Mouse (Mus musculus): ENCODE results near the gene Hcfc1. TPM values are rescaled to one million over a fixed set of nuclear protein-coding genes. Genes with fewer than 3 reads are reported as not detected.

The Hcfc1 gene
- polyA plus RNA-seq (2014; fragmentation: Nextera tagmentation; extraction: Ambion mirVana) = 61.5 and 73.2 TPM in 2 replicates

GRCm38 (mm10) chrX:73966248-73967176, at the start of gene Hcfc1:
Gene Hcfc1, minus strand, starts transcription at chrX:73966357.
- Histone ChIP-seq H3K4me3 (replicated peaks; ENCODE audit: low read depth, low read length) (peak within 1 kb of the TSS; percentile 50), H3K27ac (replicated peaks; ENCODE audit: low read depth, low read length) (peak within 1 kb of the TSS; percentile 99), H3K9me3 (ENCODE audit: control insufficient read depth, low read length) (no peaks in the 10 kb centered on the region), H3K4me2 (ENCODE audit: low read length) (peak within 1 kb of the TSS; percentile 64), H3K9ac (replicated peaks; ENCODE audit: low read length) (peak within 1 kb of the TSS; percentile 66), H3K27me3 (ENCODE audit: control insufficient read depth, insufficient read depth, low read length) (no peaks in the 10 kb centered on the region), H3K36me3 (ENCODE audit: control insufficient read depth, insufficient read depth, low read length) (no peaks in the 10 kb centered on the region), H3K4me1 (ENCODE audit: control insufficient read depth, insufficient read depth, low read length) (peaks cover 15% of the 10 kb centered on the region)
- peak; percentile 91 for DNase-seq
- WGBS = 30% methylated on average over 58 of the region's 58 CpGs
- peak; percentile 82 for ATAC-seq (ENCODE audit: low FRiP score, low TSS enrichment)

GRCm38 (mm10) chrX:74014597-74014996, 48.4 kb upstream of the Hcfc1 start:
- WGBS = 80% methylated on average over 1 of the region's 1 CpGs
- Histone ChIP-seq H3K4me3 (replicated peaks; ENCODE audit: low read depth, low read length) (no peak overlapping the region), H3K4me1 (ENCODE audit: control insufficient read depth, insufficient read depth, low read length) (no peaks in the 10 kb centered on the region), H3K27me3 (ENCODE audit: control insufficient read depth, insufficient read depth, low read length) (no peaks in the 10 kb centered on the region), H3K9ac (replicated peaks; ENCODE audit: low read length) (no peak overlapping the region), H3K36me3 (ENCODE audit: control insufficient read depth, insufficient read depth, low read length) (peaks cover 19% of the 10 kb centered on the region; the same call in 1 of the 2 replicates), H3K27ac (replicated peaks; ENCODE audit: low read depth, low read length) (no peak overlapping the region), H3K4me2 (ENCODE audit: low read length) (no peak overlapping the region), H3K9me3 (ENCODE audit: control insufficient read depth, low read length) (no peaks in the 10 kb centered on the region)
- DNase-seq (no peak), ATAC-seq (ENCODE audit: low FRiP score, low TSS enrichment) (no peak)

- Histone ChIP-seq H3K4me1 (ENCODE audit: control insufficient read depth, insufficient read depth, low read length) (no peaks in the 10 kb centered on the region), H3K4me2 (ENCODE audit: low read length) (no peak overlapping the region), H3K4me3 (replicated peaks; ENCODE audit: low read depth, low read length) (no peak overlapping the region), H3K9ac (replicated peaks; ENCODE audit: low read length) (no peak overlapping the region), H3K9me3 (ENCODE audit: control insufficient read depth, low read length) (no peaks in the 10 kb centered on the region), H3K27me3 (ENCODE audit: control insufficient read depth, insufficient read depth, low read length) (no peaks in the 10 kb centered on the region), H3K27ac (replicated peaks; ENCODE audit: low read depth, low read length) (no peak overlapping the region), H3K36me3 (ENCODE audit: control insufficient read depth, insufficient read depth, low read length) (no peaks in the 10 kb centered on the region)
- peak; percentile 7 for DNase-seq
- WGBS = 30% methylated on average over 8 of the region's 8 CpGs
- no peak for ATAC-seq (ENCODE audit: low FRiP score, low TSS enrichment)
These were observed 41.9 kb upstream of the Hcfc1 start for GRCm38 (mm10) chrX:74008063-74008462.

GRCm38 (mm10) chrX:74006401-74006800, 40.2 kb upstream of the Hcfc1 start:
- no peak overlapping the region for H3K27ac ChIP-seq (replicated peaks; ENCODE audit: low read depth, low read length)
- H3K4me1 ChIP-seq (ENCODE audit: control insufficient read depth, insufficient read depth, low read length) = no peaks in the 10 kb centered on the region
- WGBS = 66% methylated on average over 21 of the region's 21 CpGs
- H3K27me3 ChIP-seq (ENCODE audit: control insufficient read depth, insufficient read depth, low read length) = no peaks in the 10 kb centered on the region
- peak; percentile 33 for DNase-seq
- no peaks in the 10 kb centered on the region for H3K36me3 ChIP-seq (ENCODE audit: control insufficient read depth, insufficient read depth, low read length)
- H3K4me3 ChIP-seq (replicated peaks; ENCODE audit: low read depth, low read length) = no peak overlapping the region
- no peak for ATAC-seq (ENCODE audit: low FRiP score, low TSS enrichment)
- no peak overlapping the region for H3K9ac ChIP-seq (replicated peaks; ENCODE audit: low read length)
- no peak overlapping the region for H3K4me2 ChIP-seq (ENCODE audit: low read length)
- H3K9me3 ChIP-seq (ENCODE audit: control insufficient read depth, low read length) = no peaks in the 10 kb centered on the region

GRCm38 (mm10) chrX:74003644-74004043, 37.5 kb upstream of the Hcfc1 start:
- Histone ChIP-seq H3K27me3 (ENCODE audit: control insufficient read depth, insufficient read depth, low read length) (no peaks in the 10 kb centered on the region), H3K4me1 (ENCODE audit: control insufficient read depth, insufficient read depth, low read length) (0 out of 2 replicates have a peak, but pooled peaks cover 4% of the 10 kb centered on the region), H3K4me3 (replicated peaks; ENCODE audit: low read depth, low read length) (no peak overlapping the region), H3K9ac (replicated peaks; ENCODE audit: low read length) (no peak overlapping the region), H3K9me3 (ENCODE audit: control insufficient read depth, low read length) (no peaks in the 10 kb centered on the region), H3K4me2 (ENCODE audit: low read length) (no peak overlapping the region), H3K27ac (replicated peaks; ENCODE audit: low read depth, low read length) (no peak overlapping the region), H3K36me3 (ENCODE audit: control insufficient read depth, insufficient read depth, low read length) (no peaks in the 10 kb centered on the region)
- ATAC-seq (ENCODE audit: low FRiP score, low TSS enrichment) (no peak), DNase-seq (no peak)
- 71% methylated on average over 2 of the region's 2 CpGs for WGBS

GRCm38 (mm10) chrX:74001024-74001423, 34.9 kb upstream of the Hcfc1 start:
- Histone ChIP-seq H3K4me1 (ENCODE audit: control insufficient read depth, insufficient read depth, low read length) (0 out of 2 replicates have a peak, but pooled peaks cover 5% of the 10 kb centered on the region), H3K9me3 (ENCODE audit: control insufficient read depth, low read length) (no peaks in the 10 kb centered on the region), H3K4me2 (ENCODE audit: low read length) (no peak overlapping the region), H3K27me3 (ENCODE audit: control insufficient read depth, insufficient read depth, low read length) (no peaks in the 10 kb centered on the region), H3K9ac (replicated peaks; ENCODE audit: low read length) (no peak overlapping the region), H3K27ac (replicated peaks; ENCODE audit: low read depth, low read length) (no peak overlapping the region), H3K36me3 (ENCODE audit: control insufficient read depth, insufficient read depth, low read length) (no peaks in the 10 kb centered on the region), H3K4me3 (replicated peaks; ENCODE audit: low read depth, low read length) (no peak overlapping the region)
- no peak for DNase-seq
- ATAC-seq (ENCODE audit: low FRiP score, low TSS enrichment) = no peak
- WGBS = 84% methylated on average over 3 of the region's 3 CpGs

GRCm38 (mm10) chrX:73998911-73999869, 33.0 kb upstream of the Hcfc1 start:
- no peaks in the 10 kb centered on the region for H3K36me3 ChIP-seq (ENCODE audit: control insufficient read depth, insufficient read depth, low read length)
- no peaks in the 10 kb centered on the region for H3K27me3 ChIP-seq (ENCODE audit: control insufficient read depth, insufficient read depth, low read length)
- DNase-seq (peak; percentile 82), ATAC-seq (ENCODE audit: low FRiP score, low TSS enrichment) (peak; percentile 60; the same call in 1 of the 2 replicates)
- peak overlapping the region; percentile 36 for H3K4me2 ChIP-seq (ENCODE audit: low read length)
- H3K27ac ChIP-seq (replicated peaks; ENCODE audit: low read depth, low read length) = peak overlapping the region; percentile 75
- H3K9me3 ChIP-seq (ENCODE audit: control insufficient read depth, low read length) = no peaks in the 10 kb centered on the region
- 22% methylated on average over 8 of the region's 8 CpGs for WGBS
- H3K9ac ChIP-seq (replicated peaks; ENCODE audit: low read length) = no peak overlapping the region
- 0 out of 2 replicates have a peak, but pooled peaks cover 5% of the 10 kb centered on the region for H3K4me1 ChIP-seq (ENCODE audit: control insufficient read depth, insufficient read depth, low read length)
- 0 out of 2 replicates have a peak overlapping the region, but pooled peaks have one; percentile 0 for H3K4me3 ChIP-seq (replicated peaks; ENCODE audit: low read depth, low read length)

GRCm38 (mm10) chrX:73977783-73978182, 11.6 kb upstream of the Hcfc1 start:
- Histone ChIP-seq H3K27me3 (ENCODE audit: control insufficient read depth, insufficient read depth, low read length) (no peaks in the 10 kb centered on the region), H3K9me3 (ENCODE audit: control insufficient read depth, low read length) (no peaks in the 10 kb centered on the region), H3K4me1 (ENCODE audit: control insufficient read depth, insufficient read depth, low read length) (no peaks in the 10 kb centered on the region), H3K27ac (replicated peaks; ENCODE audit: low read depth, low read length) (no peak overlapping the region), H3K9ac (replicated peaks; ENCODE audit: low read length) (no peak overlapping the region), H3K36me3 (ENCODE audit: control insufficient read depth, insufficient read depth, low read length) (no peaks in the 10 kb centered on the region), H3K4me3 (replicated peaks; ENCODE audit: low read depth, low read length) (no peak overlapping the region), H3K4me2 (ENCODE audit: low read length) (no peak overlapping the region)
- DNase-seq (no peak), ATAC-seq (ENCODE audit: low FRiP score, low TSS enrichment) (no peak)
- WGBS = 76% methylated on average over 1 of the region's 1 CpGs
